Mouse (Mus musculus) lung, embryonic 14.5 days (tissue): ENCODE measurements around the gene Faah. TPM values are rescaled to one million over a fixed set of nuclear protein-coding genes. Genes with fewer than 3 reads are reported as not detected.
A peak's percentile ranks its signal among the peaks of the same experiment; 100 is the strongest.

Source experiments
- ATAC-seq: fragments of 200-750 bp; cut with Nextera tagmentation; 2 replicates; pipeline ENCODE4 v1.8.0; 2017; ENCODE audit warnings: mild to moderate bottlenecking, moderate TSS enrichment, moderate library complexity; ENCODE audit not compliant: insufficient read depth
- DNase-seq: peaks from one replicate; pipeline ENCODE4 v3.0.0-alpha.2; 2015
- H3K27ac ChIP-seq: fragments of 300-500 bp; sonication (generic); 2 replicates; pipeline ENCODE4 v1.5.1; 2014; ENCODE audit warnings: low read depth, mild to moderate bottlenecking, moderate library complexity
- H3K27me3 ChIP-seq: fragments of 300-500 bp; sonication (generic); 2 replicates; pipeline ENCODE4 v1.6.1; 2014; ENCODE audit warnings: low read length, control low read depth; ENCODE audit not compliant: insufficient read depth
- H3K36me3 ChIP-seq: fragments of 300-500 bp; sonication (generic); 2 replicates; pipeline ENCODE4 v1.6.1; 2014; ENCODE audit warnings: control low read depth; ENCODE audit not compliant: insufficient read depth
- H3K4me1 ChIP-seq: fragments of 300-500 bp; sonication (generic); 2 replicates; pipeline ENCODE4 v1.6.1; 2014; ENCODE audit warnings: antibody characterized with exemption, control low read depth; ENCODE audit not compliant: insufficient read depth
- H3K4me2 ChIP-seq: fragments of 300-500 bp; sonication (generic); 2 replicates; pipeline ENCODE4 v1.6.1; 2014; ENCODE audit warnings: mild to moderate bottlenecking
- H3K4me3 ChIP-seq: fragments of 300-500 bp; sonication (generic); 2 replicates; pipeline ENCODE4 v1.5.1; 2014; ENCODE audit warnings: low read depth, low read length
- H3K9ac ChIP-seq: fragments of 300-500 bp; sonication (generic); 2 replicates; pipeline ENCODE4 v1.6.1; 2014
- H3K9me3 ChIP-seq: fragments of 300-500 bp; sonication (generic); 2 replicates; pipeline ENCODE4 v1.6.1; 2016; ENCODE audit warnings: low read depth, low read length, control low read depth
- CTCF ChIP-seq: IDR thresholded peaks from 2 replicates; pipeline ENCODE4 v1.5.1; 2016; ENCODE audit warnings: antibody characterized with exemption, low read depth
- WGBS: fragments of 180-500 bp; shearing (Covaris S2); extraction: QIAGEN DNeasy Blood & Tissue Kit; methylation state at CpG from one replicate; pipeline ENCODE4 v1.1.7; 2014; 5-methylcytosine and 5-hydroxymethylcytosine counted together
- polyA plus RNA-seq: library from polyadenylated mRNA; unstranded; fragments of >200 nt; fragmentation: Nextera tagmentation; extraction: Ambion mirVana; gene quantifications from 2 replicates; pipeline ENCODE4 v1.2.1, GENCODE M21; 2014

Faah gene
- 6.3 and 8.0 TPM in 2 replicates for polyA plus RNA-seq

DNA sequence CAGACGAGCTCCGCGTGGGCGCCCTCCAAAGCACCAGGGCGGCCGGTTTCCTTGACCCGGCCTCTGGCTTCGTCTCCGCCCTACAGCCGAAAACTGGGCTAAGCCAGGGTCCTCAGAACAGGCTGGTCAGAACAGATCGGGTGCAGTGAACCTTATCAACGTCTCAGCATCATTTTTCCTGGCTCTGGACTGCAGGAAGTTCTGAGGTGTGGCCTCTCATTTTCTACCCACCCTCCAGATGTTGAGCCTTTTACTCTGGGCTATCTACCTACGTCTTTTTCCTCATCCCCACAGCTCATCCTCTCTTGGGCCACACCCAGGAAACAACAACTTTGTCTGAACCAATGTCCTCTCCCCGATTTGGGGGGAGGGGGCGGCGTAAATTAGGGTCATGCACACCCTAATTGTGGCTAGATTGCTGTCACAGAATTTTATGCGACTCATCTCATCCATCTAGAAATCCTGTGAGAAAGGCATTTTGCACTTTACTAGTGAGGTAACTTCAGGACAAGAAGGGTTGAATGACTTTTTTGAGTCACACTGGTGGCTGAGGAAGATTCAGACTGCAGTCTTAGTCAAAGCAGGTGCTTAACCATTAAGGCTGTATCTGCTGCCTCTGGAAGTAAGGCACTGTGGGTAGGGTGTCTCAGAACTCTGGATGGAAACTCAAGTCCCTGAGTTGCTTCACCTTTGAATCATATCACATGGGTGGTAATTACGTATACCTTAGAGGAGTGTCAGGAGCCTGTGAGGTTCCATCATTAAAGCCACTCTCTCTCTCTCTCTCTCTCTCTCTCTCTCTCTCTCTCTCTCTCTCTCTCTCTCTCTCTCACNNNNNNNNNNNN is at the start of gene Faah:
TSS of gene Faah (minus strand) at position 25 of the 845 bp plus-strand sequence.
- no peak for TF ChIP-seq CTCF
- Histone ChIP-seq H3K4me2 (peak within 1 kb of the TSS; percentile 87), H3K27me3 (peaks cover 51% of the 10 kb centered on the region), H3K9ac (peak within 1 kb of the TSS; percentile 57), H3K4me1 (no peaks in the 10 kb centered on the region), H3K27ac (no peak within 1 kb of the TSS), H3K4me3 (peak within 1 kb of the TSS; percentile 59), H3K36me3 (no peaks in the 10 kb centered on the region), H3K9me3 (no peaks in the 10 kb centered on the region)
- peak; percentile 79 for ATAC-seq
- 7% methylated on average over 18 of the region's 18 CpGs for WGBS
- DNase-seq, result no peak

DNA sequence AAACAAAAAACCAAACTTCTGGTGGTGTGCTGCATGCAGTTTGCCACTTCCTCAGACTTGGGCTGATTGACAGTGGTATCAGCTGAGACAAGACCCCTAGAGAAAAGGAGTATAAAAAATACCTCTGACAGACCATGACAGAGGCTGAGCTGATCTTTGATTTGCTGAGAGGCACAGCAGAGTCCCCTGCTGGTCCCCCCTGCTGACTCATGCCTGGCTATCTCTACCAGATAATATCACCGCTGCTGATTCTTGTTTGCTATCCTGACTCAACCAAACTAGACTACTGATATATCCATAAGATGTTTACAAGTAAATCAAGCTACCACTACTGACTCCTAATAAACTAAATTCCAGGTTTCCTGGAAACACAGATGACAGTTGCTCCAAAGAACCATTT is 46.1 kb upstream of the Faah start:
- DNase-seq, result no peak
- TF ChIP-seq CTCF, result no peak
- ATAC-seq, result no peak; the same call in 1 of the 2 replicates
- Histone ChIP-seq H3K27ac (no peak overlapping the region), H3K9me3 (no peaks in the 10 kb centered on the region), H3K4me2 (no peak overlapping the region), H3K4me1 (no peaks in the 10 kb centered on the region), H3K4me3 (no peak overlapping the region), H3K36me3 (peaks cover 34% of the 10 kb centered on the region), H3K9ac (no peak overlapping the region), H3K27me3 (no peaks in the 10 kb centered on the region)
- 33% methylated on average over 1 of the region's 1 CpGs for WGBS

DNA sequence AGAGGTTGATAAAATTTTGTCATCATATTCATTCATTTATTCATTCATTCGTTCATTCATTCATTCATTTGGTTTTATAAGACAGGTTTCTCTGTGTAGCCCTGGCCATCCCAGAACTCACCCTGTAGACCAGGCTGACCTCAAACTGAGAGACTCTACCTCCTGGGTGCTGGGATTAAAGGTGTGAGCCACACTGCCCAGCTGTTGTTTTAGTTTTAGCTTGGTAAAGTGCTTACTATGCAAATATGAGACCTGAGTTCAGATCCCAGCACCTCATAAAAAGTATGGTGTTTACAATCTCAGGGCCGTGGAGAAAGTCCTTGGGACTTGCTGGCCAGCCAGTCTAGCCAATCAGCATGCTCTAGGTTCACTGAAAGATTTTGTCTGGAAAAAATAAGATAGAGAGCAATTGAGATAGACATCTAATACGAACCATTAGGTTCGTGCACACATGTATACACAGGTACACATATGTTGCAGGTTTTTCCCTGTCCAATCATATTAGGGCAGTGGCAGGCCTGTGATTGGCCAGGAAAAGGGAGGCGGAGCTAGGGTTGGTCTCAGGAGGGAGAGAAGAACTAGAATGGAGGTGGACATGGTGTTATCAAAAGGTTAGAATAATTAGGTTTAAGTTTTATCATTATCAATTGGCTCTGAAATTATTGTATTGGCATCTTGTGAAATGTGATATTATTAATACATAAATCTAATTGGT is 41.4 kb upstream of the Faah start:
- no peaks in the 10 kb centered on the region for H3K9me3 ChIP-seq
- no peak for DNase-seq
- H3K27ac ChIP-seq, result no peak overlapping the region
- no peak for ATAC-seq
- no peak overlapping the region for H3K4me3 ChIP-seq
- 72% methylated on average over 5 of the region's 5 CpGs for WGBS
- no peaks in the 10 kb centered on the region for H3K4me1 ChIP-seq
- no peak overlapping the region for H3K4me2 ChIP-seq
- H3K36me3 ChIP-seq, result no peaks in the 10 kb centered on the region
- TF ChIP-seq CTCF, result no peak
- H3K27me3 ChIP-seq, result no peaks in the 10 kb centered on the region
- no peak overlapping the region for H3K9ac ChIP-seq

DNA sequence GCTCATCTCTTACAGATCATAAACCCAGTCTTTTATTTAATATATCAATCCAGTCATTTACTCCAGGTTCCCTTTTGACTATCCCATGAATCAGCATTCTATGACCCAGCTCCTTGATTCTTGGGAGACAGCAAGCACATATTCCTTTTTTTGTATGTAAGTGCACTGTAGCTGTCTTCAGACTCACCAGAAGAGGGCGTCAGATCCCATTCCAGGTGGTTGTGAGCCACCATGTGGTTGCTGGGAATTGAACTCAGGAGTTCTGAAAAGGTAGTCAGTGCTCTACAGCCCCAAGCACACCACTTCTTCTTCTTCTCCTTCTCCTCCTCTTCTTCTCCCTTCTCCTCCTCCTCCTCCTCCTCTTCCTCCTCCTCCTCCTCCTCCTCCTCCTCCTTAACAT is 39.8 kb upstream of the Faah start:
- Histone ChIP-seq H3K4me1 (no peaks in the 10 kb centered on the region), H3K27me3 (no peaks in the 10 kb centered on the region), H3K27ac (no peak overlapping the region), H3K9ac (no peak overlapping the region), H3K4me2 (no peak overlapping the region), H3K9me3 (no peaks in the 10 kb centered on the region), H3K4me3 (no peak overlapping the region), H3K36me3 (no peaks in the 10 kb centered on the region)
- TF ChIP-seq CTCF, result no peak
- no peak for DNase-seq
- no peak for ATAC-seq
- WGBS, result 0% methylated on average over 1 of the region's 1 CpGs

DNA sequence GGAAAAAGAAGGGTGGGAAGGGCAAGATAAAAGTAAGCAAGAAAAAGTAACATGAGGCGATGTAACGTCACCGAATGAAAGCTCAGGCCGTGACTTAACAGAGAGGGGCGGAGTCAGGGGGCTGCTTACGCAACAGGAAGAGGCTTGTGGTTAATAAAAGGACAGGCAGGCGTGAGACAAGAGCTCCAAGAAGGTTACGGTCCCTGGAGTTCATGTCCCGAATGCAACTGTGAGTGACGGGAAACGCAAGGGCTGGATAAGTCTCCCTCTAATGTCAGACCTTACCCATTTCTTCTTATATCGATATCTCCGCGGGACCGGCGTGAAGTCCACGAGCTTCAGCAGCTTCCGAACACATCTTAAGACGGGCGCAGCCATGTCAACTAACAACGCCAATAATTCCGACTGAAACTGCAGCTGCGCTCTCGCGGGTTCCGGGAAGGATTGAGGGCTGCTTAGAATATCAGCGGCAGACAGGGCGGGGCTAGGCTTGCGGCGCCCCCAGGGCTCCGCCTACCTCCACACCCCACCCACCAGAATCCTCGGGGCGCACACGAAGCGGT is 35.8 kb upstream of the Faah start, which contains the start of gene Nsun4:
TSS of gene Nsun4 (minus strand) at position 478 of the 563 bp plus-strand sequence.
- no peaks in the 10 kb centered on the region for H3K9me3 ChIP-seq
- H3K4me1 ChIP-seq, result 0 out of 2 replicates have a peak, but pooled peaks cover 6% of the 10 kb centered on the region
- H3K4me2 ChIP-seq, result peak within 1 kb of the TSS; percentile 93
- DNase-seq (peak; percentile 97), ATAC-seq (peak; percentile 95)
- peak; percentile 4; the same call in 1 of the 2 replicates for TF ChIP-seq CTCF
- no peaks in the 10 kb centered on the region for H3K27me3 ChIP-seq
- 0 out of 2 replicates have a peak, but pooled peaks cover under 1% of the 10 kb centered on the region for H3K36me3 ChIP-seq
- WGBS, result under 1% methylated on average over 35 of the region's 35 CpGs
- H3K27ac ChIP-seq, result peak within 1 kb of the TSS; percentile 98
- peak within 1 kb of the TSS; percentile 66 for H3K9ac ChIP-seq
- peak within 1 kb of the TSS; percentile 58 for H3K4me3 ChIP-seq

DNA sequence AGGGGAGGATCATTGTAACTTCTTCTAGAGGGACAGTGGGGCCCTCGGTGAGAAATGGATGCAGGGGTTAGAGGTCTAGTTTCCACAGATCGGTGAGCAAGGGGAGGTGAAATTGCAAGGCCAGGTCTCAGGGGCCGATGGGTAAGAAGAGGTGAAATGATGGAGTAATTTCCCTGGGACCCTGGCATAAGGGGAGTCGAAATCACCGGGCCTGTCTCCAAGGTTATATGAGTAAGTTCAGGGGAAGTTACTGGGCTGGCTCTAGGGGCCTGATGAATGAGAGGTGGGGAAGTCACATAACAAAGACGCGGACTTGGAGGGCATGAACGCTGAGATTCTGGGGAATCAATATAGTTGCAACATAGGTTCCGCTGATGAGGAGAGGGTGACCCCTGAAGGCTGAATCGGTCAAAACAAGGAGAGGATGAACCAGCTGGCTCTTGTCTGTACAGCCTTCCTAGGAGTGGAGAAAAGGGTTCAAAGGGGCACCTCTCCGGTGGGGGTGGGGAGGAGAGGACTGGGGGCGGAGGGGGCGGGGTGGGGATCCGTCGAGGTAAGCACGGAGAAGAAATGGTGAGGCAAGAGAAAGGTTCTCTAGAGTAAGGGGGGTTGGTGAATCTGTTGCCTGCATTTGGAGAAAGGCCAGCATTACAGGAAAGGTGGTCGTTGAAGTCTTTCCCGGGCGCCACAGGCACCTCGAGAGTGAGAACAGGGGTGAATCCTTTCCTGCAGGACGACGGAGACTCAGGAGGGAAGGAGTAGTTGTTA is 35.0 kb upstream of the Faah start:
- ATAC-seq (peak; percentile 57), DNase-seq (peak; percentile 80)
- Histone ChIP-seq H3K4me3 (peak overlapping the region; percentile 58), H3K36me3 (0 out of 2 replicates have a peak, but pooled peaks cover 5% of the 10 kb centered on the region), H3K4me1 (0 out of 2 replicates have a peak, but pooled peaks cover 6% of the 10 kb centered on the region), H3K9me3 (no peaks in the 10 kb centered on the region), H3K9ac (peak overlapping the region; percentile 66), H3K4me2 (peak overlapping the region; percentile 93), H3K27me3 (no peaks in the 10 kb centered on the region), H3K27ac (peak overlapping the region; percentile 98)
- WGBS, result 4% methylated on average over 22 of the region's 22 CpGs
- peak; percentile 50 for TF ChIP-seq CTCF
